Comparison of ENCODE assay signal across 8 mouse cellular contexts in genomic region chr11:53769760-53770124, GRCm38 (mm10). TPM values are rescaled to one million over a fixed set of nuclear protein-coding genes. Genes with fewer than 3 reads are reported as not detected.
DNase-seq lines count a peak whose midpoint lies in the region; ATAC-seq and TF ChIP-seq lines count a peak whose summit lies in the region.

Gene Irf1 (plus strand): TSS chr11:53770014.

- DNase-seq in A20 (ENCODE audit: low read depth, low spot score): peak; percentile 96
- peak; percentile 97 for DNase-seq in heart, adult 8-10 months (ENCODE audit: low spot score)
- DNase-seq in kidney, adult 9 months: peak; percentile 92
- peak; percentile 95 to 98 for DNase-seq in spleen, adult 2 months (ENCODE audit: low read depth in 1 of 2, low spot score in 2 of 2)

- peaks cover 14% of the 10 kb centered on the region; the same call in 1 of the 2 replicates for H3K36me3 ChIP-seq in embryonic facial prominence, embryonic 15.5 days
- H3K36me3 ChIP-seq in limb, embryonic 13.5 days: peaks cover 14% of the 10 kb centered on the region
- no peaks in the 10 kb centered on the region for H3K36me3 ChIP-seq in midbrain, embryonic 15.5 days (replicated peaks)
- H3K36me3 ChIP-seq in spleen, adult 2 months (ENCODE audit: control insufficient read depth, insufficient read depth, low read length): peaks cover 31% of the 10 kb centered on the region

- peak; percentile 94 for ATAC-seq in embryonic facial prominence, embryonic 15.5 days (ENCODE audit: insufficient number of reproducible peaks, low FRiP score, low TSS enrichment, low read depth)
- peak; percentile 94 for ATAC-seq in limb, embryonic 13.5 days (ENCODE audit: low FRiP score, low read depth)
- peak; percentile 94 for ATAC-seq in midbrain, embryonic 15.5 days (replicated peaks)

- TF ChIP-seq CTCF in bone marrow, adult 2 months (IDR thresholded peaks at IDR 0.05; ENCODE audit: control insufficient read depth, insufficient read depth, low read length): no peak
- no peak for TF ChIP-seq CTCF in spleen, adult 2 months (IDR thresholded peaks at IDR 0.05; ENCODE audit: extremely low read depth, insufficient read depth, insufficient read length, insufficient replicate concordance)

- H3K27ac ChIP-seq in bone marrow, adult 2 months (ENCODE audit: control insufficient read depth, insufficient read depth, low read depth, low read length, poor library complexity): peak within 1 kb of the TSS; percentile 99
- H3K27ac ChIP-seq in embryonic facial prominence, embryonic 15.5 days (replicated peaks): peak within 1 kb of the TSS; percentile 56
- peak within 1 kb of the TSS; percentile 77; the same call in 1 of the 2 replicates for H3K27ac ChIP-seq in limb, embryonic 13.5 days
- H3K27ac ChIP-seq in midbrain, embryonic 15.5 days: no peak within 1 kb of the TSS; the same call in 1 of the 2 replicates
- peak within 1 kb of the TSS; percentile 98 for H3K27ac ChIP-seq in spleen, adult 2 months (ENCODE audit: insufficient read depth, low read length)

- under 1% methylated on average over 40 of the region's 40 CpGs for WGBS in bone marrow, adult 2 months
- under 1% methylated on average over 40 of the region's 40 CpGs for WGBS in embryonic facial prominence, embryonic 15.5 days
- WGBS in limb, embryonic 13.5 days: under 1% methylated on average over 40 of the region's 40 CpGs
- under 1% methylated on average over 40 of the region's 40 CpGs for WGBS in midbrain, embryonic 15.5 days
- WGBS in spleen, adult 2 months: under 1% methylated on average over 40 of the region's 40 CpGs

- TF ChIP-seq POLR2A in bone marrow, adult 2 months (IDR thresholded peaks at IDR 0.05; ENCODE audit: borderline replicate concordance, control insufficient read depth, low read depth, low read length): peak; percentile 96
- TF ChIP-seq POLR2A in spleen, adult 2 months (IDR thresholded peaks at IDR 0.05; ENCODE audit: low read depth, low read length): peak; percentile 98

- peak within 1 kb of the TSS; percentile 89 for H3K4me2 ChIP-seq in embryonic facial prominence, embryonic 15.5 days (replicated peaks)
- peak within 1 kb of the TSS; percentile 77 for H3K4me2 ChIP-seq in limb, embryonic 13.5 days (replicated peaks)
- H3K4me2 ChIP-seq in midbrain, embryonic 15.5 days: peak within 1 kb of the TSS; percentile 98

- H3K4me1 ChIP-seq in bone marrow, adult 2 months (ENCODE audit: control insufficient read depth, insufficient read depth, low read length): peaks cover 4% of the 10 kb centered on the region
- peaks cover 13% of the 10 kb centered on the region for H3K4me1 ChIP-seq in embryonic facial prominence, embryonic 15.5 days
- H3K4me1 ChIP-seq in limb, embryonic 13.5 days: peaks cover 17% of the 10 kb centered on the region
- H3K4me1 ChIP-seq in midbrain, embryonic 15.5 days: peaks cover 13% of the 10 kb centered on the region
- peaks cover 24% of the 10 kb centered on the region; the same call in 1 of the 2 replicates for H3K4me1 ChIP-seq in spleen, adult 2 months (ENCODE audit: control insufficient read depth, insufficient read depth, insufficient read length)

- H3K4me3 ChIP-seq in bone marrow, adult 2 months (replicated peaks; ENCODE audit: control insufficient read depth, low read depth, low read length): peak within 1 kb of the TSS; percentile 98
- H3K4me3 ChIP-seq in embryonic facial prominence, embryonic 15.5 days (replicated peaks): peak within 1 kb of the TSS; percentile 72
- peak within 1 kb of the TSS; percentile 79 for H3K4me3 ChIP-seq in limb, embryonic 13.5 days
- H3K4me3 ChIP-seq in midbrain, embryonic 15.5 days: peak within 1 kb of the TSS; percentile 63
- H3K4me3 ChIP-seq in spleen, adult 2 months (ENCODE audit: extremely low read depth, insufficient read depth, insufficient read length): peak within 1 kb of the TSS; percentile 85

- H3K9me3 ChIP-seq in embryonic facial prominence, embryonic 15.5 days (replicated peaks): no peaks in the 10 kb centered on the region
- H3K9me3 ChIP-seq in limb, embryonic 13.5 days: no peaks in the 10 kb centered on the region
- no peaks in the 10 kb centered on the region for H3K9me3 ChIP-seq in midbrain, embryonic 15.5 days

- H3K9ac ChIP-seq in embryonic facial prominence, embryonic 15.5 days: peak within 1 kb of the TSS; percentile 50
- peak within 1 kb of the TSS; percentile 78 for H3K9ac ChIP-seq in limb, embryonic 13.5 days
- peak within 1 kb of the TSS; percentile 61 for H3K9ac ChIP-seq in midbrain, embryonic 15.5 days

- no peaks in the 10 kb centered on the region for H3K27me3 ChIP-seq in embryonic facial prominence, embryonic 15.5 days
- peaks cover 10% of the 10 kb centered on the region for H3K27me3 ChIP-seq in limb, embryonic 13.5 days
- H3K27me3 ChIP-seq in midbrain, embryonic 15.5 days (replicated peaks): peaks cover 32% of the 10 kb centered on the region
- H3K27me3 ChIP-seq in spleen, adult 2 months (ENCODE audit: control insufficient read depth, insufficient read depth, low read length): no peaks in the 10 kb centered on the region

RNA-seq across cellular contexts. Expression of gene Irf1, which starts in this region (rescaled TPM):
- polyA plus RNA-seq in bone marrow, adult 2 months (2011; ENCODE audit: insufficient read depth, insufficient read length, low replicate concordance, missing spikeins): 23.0 and 35.5 TPM in 2 replicates
- 14.8 and 16.2 TPM in 2 replicates for polyA plus RNA-seq in embryonic facial prominence, embryonic 15.5 days (2015; fragmentation: Nextera tagmentation; extraction: Ambion mirVana)
- 10 to 100 TPM; 15.7 to 20.1 (median 17.2) TPM for total RNA-seq in heart, adult 8-10 months (2022)
- 9.7 and 10.1 TPM in 2 replicates for polyA plus RNA-seq in limb, embryonic 13.5 days (2015; fragmentation: Nextera tagmentation; extraction: Ambion mirVana)
- 2.6 and 3.1 TPM in 2 replicates for polyA plus RNA-seq in midbrain, embryonic 15.5 days (2015; fragmentation: Nextera tagmentation; extraction: Ambion mirVana)
- polyA plus RNA-seq in spleen, adult 2 months (2012; rRNA removed): 111 and 222 TPM in 2 replicates
